Mouse (Mus musculus): ENCODE data around the gene Rdh1. TPM values are rescaled to one million over a fixed set of nuclear protein-coding genes. Genes with fewer than 3 reads are reported as not detected.
A peak's percentile ranks its signal among the peaks of the same experiment; 100 is the strongest.

Gene Rdh1
- polyA plus RNA-seq, 1 experiment from 2014 or later = not detected

GRCm38 (mm10) chr10:127730933-127731310 is 28.6 kb upstream of the Rdh1 start:
- no peak overlapping the region for H3K4me2 ChIP-seq (ENCODE audit: low read length)
- H3K27ac ChIP-seq (ENCODE audit: low read length) = no peak overlapping the region
- peaks cover 6% of the 10 kb centered on the region for H3K27me3 ChIP-seq (replicated peaks; ENCODE audit: control insufficient read depth, insufficient read depth, low read length)
- no peaks in the 10 kb centered on the region for H3K9me3 ChIP-seq (ENCODE audit: control insufficient read depth, low read length)
- no peaks in the 10 kb centered on the region for H3K36me3 ChIP-seq (ENCODE audit: control insufficient read depth, insufficient read depth)
- peaks cover 12% of the 10 kb centered on the region; the same call in 1 of the 2 replicates for H3K4me1 ChIP-seq (replicated peaks; ENCODE audit: control insufficient read depth, insufficient read depth, low read length)
- WGBS = 7% methylated on average over 9 of the region's 9 CpGs
- 0 out of 2 replicates have a peak overlapping the region, but pooled peaks have one; percentile 5 for H3K9ac ChIP-seq (replicated peaks; ENCODE audit: low read depth, low read length)
- no peak for ATAC-seq
- no peak overlapping the region for H3K4me3 ChIP-seq (replicated peaks; ENCODE audit: low read length)

GRCm38 (mm10) chr10:127731397-127731796 is 28.1 kb upstream of the Rdh1 start:
- Histone ChIP-seq H3K4me1 (replicated peaks; ENCODE audit: control insufficient read depth, insufficient read depth, low read length) (peaks cover 12% of the 10 kb centered on the region; the same call in 1 of the 2 replicates), H3K27me3 (replicated peaks; ENCODE audit: control insufficient read depth, insufficient read depth, low read length) (peaks cover 9% of the 10 kb centered on the region), H3K9ac (replicated peaks; ENCODE audit: low read depth, low read length) (no peak overlapping the region), H3K4me3 (replicated peaks; ENCODE audit: low read length) (no peak overlapping the region), H3K4me2 (ENCODE audit: low read length) (no peak overlapping the region), H3K27ac (ENCODE audit: low read length) (no peak overlapping the region), H3K36me3 (ENCODE audit: control insufficient read depth, insufficient read depth) (no peaks in the 10 kb centered on the region), H3K9me3 (ENCODE audit: control insufficient read depth, low read length) (no peaks in the 10 kb centered on the region)
- 42% methylated on average over 5 of the region's 5 CpGs for WGBS
- ATAC-seq = no peak

GRCm38 (mm10) chr10:127734434-127734833 is 25.1 kb upstream of the Rdh1 start:
- H3K27ac ChIP-seq (ENCODE audit: low read length) = no peak overlapping the region
- H3K4me1 ChIP-seq (replicated peaks; ENCODE audit: control insufficient read depth, insufficient read depth, low read length) = peaks cover 10% of the 10 kb centered on the region; the same call in 1 of the 2 replicates
- WGBS = 50% methylated on average over 5 of the region's 5 CpGs
- no peak overlapping the region for H3K4me3 ChIP-seq (replicated peaks; ENCODE audit: low read length)
- H3K9me3 ChIP-seq (ENCODE audit: control insufficient read depth, low read length) = no peaks in the 10 kb centered on the region
- no peak for ATAC-seq
- no peak overlapping the region for H3K9ac ChIP-seq (replicated peaks; ENCODE audit: low read depth, low read length)
- H3K4me2 ChIP-seq (ENCODE audit: low read length) = no peak overlapping the region
- H3K36me3 ChIP-seq (ENCODE audit: control insufficient read depth, insufficient read depth) = no peaks in the 10 kb centered on the region
- H3K27me3 ChIP-seq (replicated peaks; ENCODE audit: control insufficient read depth, insufficient read depth, low read length) = peaks cover 9% of the 10 kb centered on the region

- Histone ChIP-seq H3K27ac (ENCODE audit: low read length) (no peak overlapping the region), H3K9ac (replicated peaks; ENCODE audit: low read depth, low read length) (no peak overlapping the region), H3K9me3 (ENCODE audit: control insufficient read depth, low read length) (no peaks in the 10 kb centered on the region), H3K4me1 (replicated peaks; ENCODE audit: control insufficient read depth, insufficient read depth, low read length) (peaks cover 15% of the 10 kb centered on the region), H3K36me3 (ENCODE audit: control insufficient read depth, insufficient read depth) (no peaks in the 10 kb centered on the region), H3K27me3 (replicated peaks; ENCODE audit: control insufficient read depth, insufficient read depth, low read length) (peaks cover 9% of the 10 kb centered on the region), H3K4me2 (ENCODE audit: low read length) (no peak overlapping the region), H3K4me3 (replicated peaks; ENCODE audit: low read length) (no peak overlapping the region)
- 84% methylated on average over 2 of the region's 2 CpGs for WGBS
- no peak for ATAC-seq
Measured at GRCm38 (mm10) chr10:127736266-127736665, 23.3 kb upstream of the Rdh1 start.

GRCm38 (mm10) chr10:127736916-127737315 is 22.6 kb upstream of the Rdh1 start:
- 84% methylated on average over 4 of the region's 4 CpGs for WGBS
- ATAC-seq = no peak
- H3K9ac ChIP-seq (replicated peaks; ENCODE audit: low read depth, low read length) = no peak overlapping the region

GRCm38 (mm10) chr10:127737552-127737951 is 22.0 kb upstream of the Rdh1 start:
- no peaks in the 10 kb centered on the region for H3K9me3 ChIP-seq (ENCODE audit: control insufficient read depth, low read length)
- 26% methylated on average over 2 of the region's 2 CpGs for WGBS
- peaks cover 7% of the 10 kb centered on the region for H3K27me3 ChIP-seq (replicated peaks; ENCODE audit: control insufficient read depth, insufficient read depth, low read length)
- no peak for ATAC-seq
- no peak overlapping the region for H3K4me2 ChIP-seq (ENCODE audit: low read length)
- no peak overlapping the region for H3K4me3 ChIP-seq (replicated peaks; ENCODE audit: low read length)
- peaks cover 10% of the 10 kb centered on the region; the same call in 1 of the 2 replicates for H3K36me3 ChIP-seq (ENCODE audit: control insufficient read depth, insufficient read depth)
- no peak overlapping the region for H3K27ac ChIP-seq (ENCODE audit: low read length)
- H3K9ac ChIP-seq (replicated peaks; ENCODE audit: low read depth, low read length) = no peak overlapping the region
- H3K4me1 ChIP-seq (replicated peaks; ENCODE audit: control insufficient read depth, insufficient read depth, low read length) = peaks cover 14% of the 10 kb centered on the region

More at GRCm38 (mm10) chr10:127736916-127737315, 22.6 kb upstream of the Rdh1 start:
- Histone ChIP-seq H3K4me1 (replicated peaks; ENCODE audit: control insufficient read depth, insufficient read depth, low read length) (peaks cover 14% of the 10 kb centered on the region), H3K4me2 (ENCODE audit: low read length) (no peak overlapping the region), H3K4me3 (replicated peaks; ENCODE audit: low read length) (no peak overlapping the region), H3K9me3 (ENCODE audit: control insufficient read depth, low read length) (no peaks in the 10 kb centered on the region), H3K27ac (ENCODE audit: low read length) (no peak overlapping the region), H3K36me3 (ENCODE audit: control insufficient read depth, insufficient read depth) (peaks cover 4% of the 10 kb centered on the region; the same call in 1 of the 2 replicates), H3K27me3 (replicated peaks; ENCODE audit: control insufficient read depth, insufficient read depth, low read length) (peaks cover 9% of the 10 kb centered on the region)

GRCm38 (mm10) chr10:127738151-127738882 is 21.2 kb upstream of the Rdh1 start:
- Histone ChIP-seq H3K4me2 (ENCODE audit: low read length) (no peak overlapping the region), H3K27ac (ENCODE audit: low read length) (no peak overlapping the region), H3K9me3 (ENCODE audit: control insufficient read depth, low read length) (no peaks in the 10 kb centered on the region), H3K4me3 (replicated peaks; ENCODE audit: low read length) (no peak overlapping the region), H3K36me3 (ENCODE audit: control insufficient read depth, insufficient read depth) (peaks cover 18% of the 10 kb centered on the region), H3K9ac (replicated peaks; ENCODE audit: low read depth, low read length) (no peak overlapping the region), H3K27me3 (replicated peaks; ENCODE audit: control insufficient read depth, insufficient read depth, low read length) (peaks cover 6% of the 10 kb centered on the region), H3K4me1 (replicated peaks; ENCODE audit: control insufficient read depth, insufficient read depth, low read length) (peaks cover 14% of the 10 kb centered on the region)
- ATAC-seq = no peak
- WGBS = 55% methylated on average over 13 of the region's 13 CpGs

- Histone ChIP-seq H3K36me3 (ENCODE audit: control insufficient read depth, insufficient read depth) (peaks cover 26% of the 10 kb centered on the region), H3K9me3 (ENCODE audit: control insufficient read depth, low read length) (no peaks in the 10 kb centered on the region), H3K4me3 (replicated peaks; ENCODE audit: low read length) (peak within 1 kb of the TSS; percentile 88), H3K4me2 (ENCODE audit: low read length) (peak within 1 kb of the TSS; percentile 81), H3K27me3 (replicated peaks; ENCODE audit: control insufficient read depth, insufficient read depth, low read length) (0 out of 2 replicates have a peak, but pooled peaks cover 3% of the 10 kb centered on the region), H3K27ac (ENCODE audit: low read length) (peak within 1 kb of the TSS; percentile 47), H3K9ac (replicated peaks; ENCODE audit: low read depth, low read length) (peak within 1 kb of the TSS; percentile 94), H3K4me1 (replicated peaks; ENCODE audit: control insufficient read depth, insufficient read depth, low read length) (peaks cover 14% of the 10 kb centered on the region)
- ATAC-seq = peak; percentile 89
- under 1% methylated on average over 58 of the region's 61 CpGs for WGBS
Measured at GRCm38 (mm10) chr10:127739083-127739660, 20.3 kb upstream of the Rdh1 start, which contains the start of gene Zbtb39. Zbtb39 (plus strand) TSS chr10:127739538.

GRCm38 (mm10) chr10:127739661-127740161 is 19.8 kb upstream of the Rdh1 start:
- WGBS = under 1% methylated on average over 52 of the region's 55 CpGs
- peak overlapping the region; percentile 81 for H3K4me2 ChIP-seq (ENCODE audit: low read length)
- H3K9me3 ChIP-seq (ENCODE audit: control insufficient read depth, low read length) = no peaks in the 10 kb centered on the region
- H3K27me3 ChIP-seq (replicated peaks; ENCODE audit: control insufficient read depth, insufficient read depth, low read length) = 0 out of 2 replicates have a peak, but pooled peaks cover 3% of the 10 kb centered on the region
- ATAC-seq = peak; percentile 65
- H3K4me1 ChIP-seq (replicated peaks; ENCODE audit: control insufficient read depth, insufficient read depth, low read length) = peaks cover 14% of the 10 kb centered on the region
- H3K9ac ChIP-seq (replicated peaks; ENCODE audit: low read depth, low read length) = peak overlapping the region; percentile 94
- peak overlapping the region; percentile 88 for H3K4me3 ChIP-seq (replicated peaks; ENCODE audit: low read length)
- H3K36me3 ChIP-seq (ENCODE audit: control insufficient read depth, insufficient read depth) = peaks cover 30% of the 10 kb centered on the region
- H3K27ac ChIP-seq (ENCODE audit: low read length) = peak overlapping the region; percentile 47

All from forebrain, embryonic 16.5 days (tissue).